Mouse (Mus musculus) kidney, postnatal 0 days (tissue): ENCODE measurements around the gene Alkbh1. TPM values are rescaled to one million over a fixed set of nuclear protein-coding genes. Genes with fewer than 3 reads are reported as not detected.

Experiments used
- ATAC-seq: fragments of 200-750 bp; cut with Nextera tagmentation; replicated peaks from 2 replicates; pipeline ENCODE4 v1.8.0; 2017; ENCODE audit warnings: low read depth, moderate number of reproducible peaks, moderate TSS enrichment, moderate library complexity; ENCODE audit not compliant: low FRiP score
- DNase-seq: peaks from one replicate; pipeline ENCODE4 v3.0.0-alpha.2; 2016; ENCODE audit warnings: low spot score
- H3K27ac ChIP-seq: fragments of 300-500 bp; sonication (generic); 2 replicates; pipeline ENCODE4 v1.5.1; 2014; ENCODE audit warnings: mild to moderate bottlenecking
- H3K27me3 ChIP-seq: fragments of 300-500 bp; sonication (generic); 2 replicates; pipeline ENCODE4 v1.6.1; 2014; ENCODE audit warnings: low read length, mixed read lengths; ENCODE audit not compliant: insufficient read depth
- H3K36me3 ChIP-seq: fragments of 300-500 bp; sonication (generic); 2 replicates; pipeline ENCODE4 v1.6.1; 2014; ENCODE audit warnings: low read length, mixed read lengths; ENCODE audit not compliant: insufficient read depth
- H3K4me1 ChIP-seq: fragments of 300-500 bp; sonication (generic); replicated peaks from 2 replicates; pipeline ENCODE4 v1.6.1; 2014; ENCODE audit warnings: antibody characterized with exemption, low read length, mixed read lengths; ENCODE audit not compliant: insufficient read depth
- H3K4me2 ChIP-seq: fragments of 300-500 bp; sonication (generic); 2 replicates; pipeline ENCODE4 v1.6.1; 2014; ENCODE audit warnings: mild to moderate bottlenecking, low read length, moderate library complexity, mixed read lengths
- H3K4me3 ChIP-seq: fragments of 300-500 bp; sonication (generic); replicated peaks from 2 replicates; pipeline ENCODE4 v1.5.1; 2014; ENCODE audit warnings: low read depth, low read length
- H3K9ac ChIP-seq: fragments of 300-500 bp; sonication (generic); 2 replicates; pipeline ENCODE4 v1.6.1; 2014; ENCODE audit warnings: low read depth, low read length
- H3K9me3 ChIP-seq: fragments of 300-500 bp; sonication (generic); replicated peaks from 2 replicates; pipeline ENCODE4 v1.6.1; 2016; ENCODE audit warnings: low read length, inconsistent platforms, mixed read lengths
- CTCF ChIP-seq: IDR thresholded peaks from 2 replicates; pipeline ENCODE4 v1.5.1; 2016; ENCODE audit warnings: antibody characterized with exemption, low read depth, mild to moderate bottlenecking, moderate library complexity
- WGBS: fragments of 180-500 bp; shearing (Covaris S2); extraction: QIAGEN DNeasy Blood & Tissue Kit; methylation state at CpG from one replicate; pipeline ENCODE4 v1.1.7; 2014; 5-methylcytosine and 5-hydroxymethylcytosine counted together
- microRNA-seq: library from miRNA; unstranded; fragments of <30 nt; microRNA quantifications from one replicate; pipeline ENCODE4, GENCODE M21; 2016
- polyA plus RNA-seq: library from polyadenylated mRNA; unstranded; fragments of >200 nt; fragmentation: Nextera tagmentation; extraction: Ambion mirVana; gene quantifications from 2 replicates; pipeline ENCODE4 v1.2.1, GENCODE M21; 2015

Alkbh1 gene
- polyA plus RNA-seq, 1 experiment from 2014 or later, result 24.1 TPM

DNA sequence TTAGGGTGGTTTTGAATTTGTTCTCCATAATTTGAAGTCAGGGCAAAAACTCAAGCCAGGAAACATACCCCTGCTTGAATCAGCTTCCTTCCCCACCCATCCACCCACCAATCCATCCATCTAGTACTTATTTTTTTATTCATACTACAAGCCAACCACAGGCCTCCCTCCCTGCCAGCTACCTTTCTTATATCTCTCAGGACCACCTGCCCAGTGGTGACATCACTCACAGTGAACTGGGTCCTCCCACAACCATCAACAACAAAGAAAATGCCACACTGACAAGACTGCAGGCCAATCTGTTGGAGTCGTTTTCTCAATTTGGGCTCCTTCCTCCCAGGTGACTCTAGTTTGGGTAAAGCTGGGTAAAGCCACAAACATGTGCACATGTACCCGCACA lies 64.3 kb downstream of the Alkbh1 start:
- no peak for DNase-seq
- Histone ChIP-seq H3K27me3 (no peaks in the 10 kb centered on the region), H3K9me3 (no peaks in the 10 kb centered on the region), H3K4me2 (no peak overlapping the region), H3K27ac (no peak overlapping the region), H3K36me3 (no peaks in the 10 kb centered on the region), H3K9ac (no peak overlapping the region), H3K4me3 (no peak overlapping the region), H3K4me1 (0 out of 2 replicates have a peak, but pooled peaks cover 4% of the 10 kb centered on the region)
- no peak for TF ChIP-seq CTCF
- no peak for ATAC-seq
- WGBS, result 88% methylated on average over 2 of the region's 2 CpGs

Small RNAs within 50 kb of the gene (microRNA-seq; reads per million reads assigned to microRNA genes)
- gene Mir3068, result 51.3 reads per million, percentile 45 among the genes with 10 or more reads in this experiment

Other genes with a start within 250 kb of the Alkbh1 start
- gene Samd15, start 244.3 kb downstream of the Alkbh1 start, polyA plus RNA-seq, result 1.3 and 1.4 TPM in 2 replicates
- gene Tmed8, start 243.6 kb downstream of the Alkbh1 start, polyA plus RNA-seq, result 1.7 and 1.8 TPM in 2 replicates
- gene Noxred1, start 205.3 kb downstream of the Alkbh1 start, polyA plus RNA-seq, result 0.17 TPM in 1 of 2 replicates, not detected in the other
- 38.1 and 44.1 TPM in 2 replicates for gene Vipas39, start 177.8 kb downstream of the Alkbh1 start, polyA plus RNA-seq
- gene Ahsa1, start 177.5 kb downstream of the Alkbh1 start, polyA plus RNA-seq, result 149 and 157 TPM in 2 replicates
- gene Ism2, start 144.3 kb downstream of the Alkbh1 start, polyA plus RNA-seq, result 0.39 and 0.46 TPM in 2 replicates
- 131 and 134 TPM in 2 replicates for gene Sptlc2, start 55.7 kb downstream of the Alkbh1 start, polyA plus RNA-seq
- 289 and 348 TPM in 2 replicates for gene Slirp, start 121 bp downstream of the Alkbh1 start, polyA plus RNA-seq
- gene Snw1, start 28.3 kb upstream of the Alkbh1 start, polyA plus RNA-seq, result 130 and 132 TPM in 2 replicates
- gene Gm5788, start 50.7 kb upstream of the Alkbh1 start, polyA plus RNA-seq, result not detected in 2 replicates
- gene Gm8300, start 70.3 kb upstream of the Alkbh1 start, polyA plus RNA-seq, result not detected in 2 replicates
- not detected in 2 replicates for gene Oog1, start 158.7 kb upstream of the Alkbh1 start, polyA plus RNA-seq
- not detected in 2 replicates for gene Gm4027, start 174.9 kb upstream of the Alkbh1 start, polyA plus RNA-seq
- gene Gm16381, start 200.6 kb upstream of the Alkbh1 start, polyA plus RNA-seq, result not detected in 2 replicates